In genomic region chr17:24707801-24708425, GRCm38 (mm10) we compare ENCODE assay signal across 8 mouse cellular contexts. TPM values are rescaled to one million over a fixed set of nuclear protein-coding genes. Genes with fewer than 3 reads are reported as not detected.
A peak's percentile ranks its signal among the peaks of the same experiment; 100 is the strongest.
DNase-seq lines count a peak whose midpoint lies in the region; ATAC-seq and TF ChIP-seq lines count a peak whose summit lies in the region.

No protein-coding gene starts in this region.

- H3K9me3 ChIP-seq in heart, embryonic 12.5 days (replicated peaks): no peaks in the 10 kb centered on the region
- no peaks in the 10 kb centered on the region for H3K9me3 ChIP-seq in liver, postnatal 0 days (ENCODE audit: low read length)

- H3K4me3 ChIP-seq in heart, embryonic 12.5 days: peak overlapping the region; percentile 91
- peak overlapping the region; percentile 86 for H3K4me3 ChIP-seq in liver, postnatal 0 days (ENCODE audit: low read depth, low read length)

- no peak for DNase-seq in heart, postnatal 25 days (ENCODE audit: low spot score)
- DNase-seq in MEL-GATA-1-ER (ENCODE audit: extremely low read depth, low read depth): peak; percentile 32
- DNase-seq in liver, postnatal 0 days: peak; percentile 63
- no peak for DNase-seq in urinary bladder, adult 2 months (ENCODE audit: low spot score)
- DNase-seq in right cerebral cortex, postnatal 36 days (ENCODE audit: low spot score in 2 of 2): no peak
- DNase-seq in right cerebral cortex, postnatal 10 days (ENCODE audit: low spot score in 2 of 2): no peak

- H3K9ac ChIP-seq in heart, embryonic 12.5 days: peak overlapping the region; percentile 84
- peak overlapping the region; percentile 82 for H3K9ac ChIP-seq in liver, postnatal 0 days (replicated peaks)

- peak overlapping the region; percentile 88 for H3K27ac ChIP-seq in heart, embryonic 12.5 days (ENCODE audit: poor library complexity, severe bottlenecking)
- peak overlapping the region; percentile 93 for H3K27ac ChIP-seq in liver, postnatal 0 days (ENCODE audit: low read depth)

- TF ChIP-seq EP300 in liver, postnatal 0 days (IDR thresholded peaks at IDR 0.05; ENCODE audit: low read depth): 0 out of 2 replicates have a peak, but pooled peaks have one; percentile 5

- peak overlapping the region; percentile 93 for H3K4me2 ChIP-seq in heart, embryonic 12.5 days
- H3K4me2 ChIP-seq in liver, postnatal 0 days (ENCODE audit: low read depth, low read length): peak overlapping the region; percentile 93

- intact Hi-C loops in heart, postnatal 25 days (cut with DNase I): loop anchor here (1.0 kb wide), 1 partner anchor 32 kb away; no protein-coding TSS in a partner anchor

- TF ChIP-seq CTCF in liver, postnatal 0 days (IDR thresholded peaks at IDR 0.05; ENCODE audit: low read depth): no peak

- 6% methylated on average over 24 of the region's 24 CpGs for WGBS in heart, embryonic 12.5 days
- WGBS in liver, postnatal 0 days (ENCODE audit: insufficient replicate concordance): 1% methylated on average over 24 of the region's 24 CpGs

- no peaks in the 10 kb centered on the region for H3K27me3 ChIP-seq in heart, embryonic 12.5 days (replicated peaks)
- H3K27me3 ChIP-seq in liver, postnatal 0 days (ENCODE audit: insufficient read depth, low read length): no peaks in the 10 kb centered on the region

- 0 out of 2 replicates have a peak, but pooled peaks have one; percentile 47 for ATAC-seq in heart, embryonic 12.5 days (ENCODE audit: insufficient number of reproducible peaks, low FRiP score)
- peak; percentile 13; the same call in 1 of the 2 replicates for ATAC-seq in granulocyte monocyte progenitor cell, adult 5-6 weeks (replicated peaks; ENCODE audit: poor library complexity, severe bottlenecking)
- peak; percentile 44 for ATAC-seq in liver, postnatal 0 days

- H3K36me3 ChIP-seq in heart, embryonic 12.5 days: peaks cover 23% of the 10 kb centered on the region
- peaks cover 15% of the 10 kb centered on the region; the same call in 1 of the 2 replicates for H3K36me3 ChIP-seq in liver, postnatal 0 days (replicated peaks; ENCODE audit: insufficient read depth, low read length)

- H3K4me1 ChIP-seq in heart, embryonic 12.5 days (replicated peaks): peaks cover 14% of the 10 kb centered on the region
- peaks cover 14% of the 10 kb centered on the region for H3K4me1 ChIP-seq in liver, postnatal 0 days (ENCODE audit: insufficient read depth)

RNA-seq across cellular contexts. Expression of gene Tbl3, which starts 0.5 kb away (rescaled TPM):
- 45.9 and 49.5 TPM in 2 replicates for polyA plus RNA-seq in heart, embryonic 12.5 days (2016; fragmentation: Nextera tagmentation; extraction: Ambion mirVana)
- total RNA-seq in heart, postnatal 25 days (2021): 10 to 100 TPM; 16.0 to 16.9 TPM
- 39.5 and 44.5 TPM in 2 replicates for total RNA-seq in granulocyte monocyte progenitor cell, adult 5-6 weeks (2014; fragmentation: Nextera tagmentation)
- total RNA-seq in granulocyte monocyte progenitor cell, adult 5-6 weeks (2017): 44.1 and 54.9 TPM in 2 replicates
- 18.1 and 21.5 TPM in 2 replicates for polyA plus RNA-seq in liver, postnatal 0 days (2015; fragmentation: Nextera tagmentation; extraction: Ambion mirVana)
- 31.4 and 34.8 TPM in 2 replicates for polyA plus RNA-seq in urinary bladder, adult 2 months (2012; rRNA removed)

RNA-seq across cellular contexts. Expression of gene Rnf151, which starts 9.9 kb away (rescaled TPM):
- polyA plus RNA-seq in heart, embryonic 12.5 days (2016; fragmentation: Nextera tagmentation; extraction: Ambion mirVana): not detected in 2 replicates
- not detected for total RNA-seq in heart, postnatal 25 days (2021)
- total RNA-seq in granulocyte monocyte progenitor cell, adult 5-6 weeks (2014; fragmentation: Nextera tagmentation): 1.2 TPM in 1 of 2 replicates, not detected in the other
- not detected in 2 replicates for total RNA-seq in granulocyte monocyte progenitor cell, adult 5-6 weeks (2017)
- polyA plus RNA-seq in liver, postnatal 0 days (2015; fragmentation: Nextera tagmentation; extraction: Ambion mirVana): not detected in 2 replicates
- polyA plus RNA-seq in urinary bladder, adult 2 months (2012; rRNA removed): 0.18 and 0.30 TPM in 2 replicates

RNA-seq across cellular contexts. Expression of gene Rps2, which starts 10.0 kb away (rescaled TPM):
- 810 and 828 TPM in 2 replicates for polyA plus RNA-seq in heart, embryonic 12.5 days (2016; fragmentation: Nextera tagmentation; extraction: Ambion mirVana)
- total RNA-seq in heart, postnatal 25 days (2021): 100 to 1,000 TPM; 745 to 758 TPM
- total RNA-seq in granulocyte monocyte progenitor cell, adult 5-6 weeks (2014; fragmentation: Nextera tagmentation): 4,639 and 4,919 TPM in 2 replicates
- 1,990 and 2,495 TPM in 2 replicates for total RNA-seq in granulocyte monocyte progenitor cell, adult 5-6 weeks (2017)
- 819 and 856 TPM in 2 replicates for polyA plus RNA-seq in liver, postnatal 0 days (2015; fragmentation: Nextera tagmentation; extraction: Ambion mirVana)
- polyA plus RNA-seq in urinary bladder, adult 2 months (2012; rRNA removed): 1,660 and 1,865 TPM in 2 replicates

RNA-seq across cellular contexts. Expression of gene Noxo1, which starts 11.9 kb away (rescaled TPM):
- 1.3 and 1.8 TPM in 2 replicates for polyA plus RNA-seq in heart, embryonic 12.5 days (2016; fragmentation: Nextera tagmentation; extraction: Ambion mirVana)
- total RNA-seq in heart, postnatal 25 days (2021): under 1 TPM; 0.50 to 0.55 TPM
- 1.4 TPM in 1 of 2 replicates, not detected in the other for total RNA-seq in granulocyte monocyte progenitor cell, adult 5-6 weeks (2014; fragmentation: Nextera tagmentation)
- total RNA-seq in granulocyte monocyte progenitor cell, adult 5-6 weeks (2017): 0.60 and 2.1 TPM in 2 replicates
- polyA plus RNA-seq in liver, postnatal 0 days (2015; fragmentation: Nextera tagmentation; extraction: Ambion mirVana): 0.51 and 0.58 TPM in 2 replicates
- 7.6 and 10.7 TPM in 2 replicates for polyA plus RNA-seq in urinary bladder, adult 2 months (2012; rRNA removed)

RNA-seq across cellular contexts. Expression of gene Gfer, which starts 12.0 kb away (rescaled TPM):
- polyA plus RNA-seq in heart, embryonic 12.5 days (2016; fragmentation: Nextera tagmentation; extraction: Ambion mirVana): 34.0 and 37.8 TPM in 2 replicates
- 10 to 100 TPM; 21.9 to 22.1 TPM for total RNA-seq in heart, postnatal 25 days (2021)
- 28.9 and 33.2 TPM in 2 replicates for total RNA-seq in granulocyte monocyte progenitor cell, adult 5-6 weeks (2014; fragmentation: Nextera tagmentation)
- total RNA-seq in granulocyte monocyte progenitor cell, adult 5-6 weeks (2017): 45.1 and 64.0 TPM in 2 replicates
- polyA plus RNA-seq in liver, postnatal 0 days (2015; fragmentation: Nextera tagmentation; extraction: Ambion mirVana): 46.5 and 50.7 TPM in 2 replicates
- polyA plus RNA-seq in urinary bladder, adult 2 months (2012; rRNA removed): 21.0 and 23.7 TPM in 2 replicates

Comparison
In these comparisons a context has a peak if more than half of its experiments do, and no peak if none do; other contexts are left out.
1. DNase-seq: peak in MEL-GATA-1-ER (single experiment) and liver, postnatal 0 days (single experiment); none in heart, postnatal 25 days (single experiment), urinary bladder, adult 2 months (single experiment), right cerebral cortex, postnatal 36 days (0 of 2) and right cerebral cortex, postnatal 10 days (0 of 2).
2. Peak in every context shown above with its lines, with median percentiles within 50 percentile points of each other: ATAC-seq.